Mouse (Mus musculus) cerebellum, adult 11-12 months (tissue): Measurements from ENCODE around the gene Tmem161a.
A peak's percentile ranks its signal among the peaks of the same experiment; 100 is the strongest.

Experiments used
- DNase-seq: peaks from one replicate; pipeline ENCODE4 v3.0.0; 2022

Gene Tmem161a

DNA sequence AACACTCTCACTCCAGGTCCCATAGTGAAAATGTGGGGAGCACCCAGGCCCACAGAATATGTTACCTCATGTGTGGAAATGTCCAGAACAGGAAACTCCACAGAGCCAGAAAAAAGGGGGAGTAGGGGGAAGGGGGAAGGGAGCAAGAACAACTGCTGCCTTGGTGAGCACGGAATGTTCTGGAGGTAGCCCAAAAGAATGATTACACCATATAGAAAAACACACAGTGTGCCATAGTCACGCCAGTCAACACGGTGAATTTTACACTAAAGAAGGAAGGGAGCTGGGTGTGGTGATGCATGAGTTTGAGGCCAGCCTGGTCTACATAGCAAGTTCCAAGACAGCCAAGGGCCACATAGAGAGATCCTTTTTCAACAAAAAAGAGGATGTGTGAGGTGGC is 8.8 kb upstream of the Tmem161a start:
- DNase-seq = no peak

DNA sequence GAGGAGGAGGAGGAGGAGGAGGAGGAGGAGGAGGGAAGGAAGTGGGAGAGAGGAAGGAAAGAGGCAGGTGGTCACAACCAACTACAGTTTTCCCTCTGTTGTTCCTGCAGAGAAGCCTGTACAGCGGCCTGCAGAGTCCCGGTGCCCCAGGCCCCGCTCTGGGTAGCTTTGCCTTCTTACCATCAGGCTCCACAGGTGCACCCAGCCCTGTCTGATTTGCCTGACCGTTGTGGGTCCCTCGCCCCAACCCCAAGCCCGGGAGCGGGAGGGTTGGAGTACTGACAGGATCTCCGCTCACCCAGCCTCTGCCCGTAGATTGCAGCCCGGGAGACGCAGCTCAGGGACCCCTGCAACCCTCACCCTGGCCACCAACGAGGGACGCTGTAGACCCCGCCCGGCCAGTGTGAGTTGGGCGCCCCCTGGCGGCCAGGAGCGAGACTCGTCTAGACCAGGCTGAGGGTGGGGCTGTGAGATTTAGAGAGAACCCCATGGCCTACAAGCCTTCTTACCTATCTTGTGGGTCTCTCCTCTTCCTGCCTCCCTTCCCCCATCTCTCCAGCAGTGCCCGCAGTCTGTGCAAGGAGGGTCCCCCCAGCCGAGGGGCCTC is 5.5 kb upstream of the Tmem161a start:
- peak; percentile 48 for DNase-seq

DNA sequence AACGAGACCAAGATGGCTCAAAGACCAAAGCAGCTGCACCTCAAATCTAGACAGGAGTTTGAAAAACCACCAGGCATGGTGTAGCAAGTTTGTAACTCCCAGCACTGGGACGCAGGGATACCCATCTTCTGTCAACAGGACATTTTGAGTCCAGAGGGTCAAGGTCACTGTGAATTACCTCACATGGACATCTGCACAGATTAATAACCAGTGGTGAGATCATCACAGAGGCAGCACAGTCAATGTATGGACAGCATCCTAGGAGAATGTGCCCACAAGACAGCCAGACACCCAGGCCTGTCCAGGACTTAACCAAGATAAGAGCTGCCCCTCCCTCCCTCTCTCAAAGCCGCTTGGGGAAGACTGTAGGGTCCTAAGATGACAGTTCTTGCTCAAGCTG is 2.0 kb upstream of the Tmem161a start:
- DNase-seq = no peak

DNA sequence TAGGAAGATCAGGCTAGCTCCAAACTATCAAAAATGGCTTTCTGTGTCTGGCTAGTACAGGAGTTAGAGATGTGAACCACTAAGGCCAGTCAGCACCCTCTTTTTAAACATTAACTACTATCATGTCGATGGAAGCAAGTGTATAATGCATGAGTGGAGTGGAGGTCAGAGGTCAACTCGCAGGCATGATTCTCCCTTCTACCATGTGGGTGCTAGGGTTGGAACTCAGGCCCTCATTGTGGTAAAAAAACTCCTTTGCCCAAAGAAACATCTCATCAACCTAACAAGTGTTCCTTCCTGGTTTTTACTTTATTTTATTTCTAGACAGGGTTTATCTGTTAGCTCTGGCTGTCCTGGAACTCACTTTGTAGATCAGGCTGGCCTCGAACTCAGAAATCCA is 1.4 kb upstream of the Tmem161a start:
- no peak for DNase-seq

DNA sequence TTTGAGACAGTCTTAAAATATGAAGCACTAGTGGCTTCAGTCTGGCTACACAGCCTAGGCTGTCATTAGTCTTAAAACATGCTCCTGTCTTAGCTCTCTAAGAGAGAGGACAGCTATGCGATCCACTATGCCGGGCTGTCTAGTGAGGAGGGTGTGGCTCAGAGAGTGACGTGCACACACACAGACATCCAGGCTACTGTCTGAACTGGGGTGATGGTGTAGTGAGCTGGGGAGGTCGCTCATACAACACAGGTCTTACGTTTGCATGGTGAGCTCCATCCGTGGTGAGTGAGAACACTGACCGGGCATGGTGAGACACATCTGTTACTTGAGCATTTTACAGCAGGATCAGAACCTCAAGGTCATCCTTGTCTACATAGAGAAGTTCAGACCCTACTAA is 916 bp upstream of the Tmem161a start:
- DNase-seq = peak; percentile 36

DNA sequence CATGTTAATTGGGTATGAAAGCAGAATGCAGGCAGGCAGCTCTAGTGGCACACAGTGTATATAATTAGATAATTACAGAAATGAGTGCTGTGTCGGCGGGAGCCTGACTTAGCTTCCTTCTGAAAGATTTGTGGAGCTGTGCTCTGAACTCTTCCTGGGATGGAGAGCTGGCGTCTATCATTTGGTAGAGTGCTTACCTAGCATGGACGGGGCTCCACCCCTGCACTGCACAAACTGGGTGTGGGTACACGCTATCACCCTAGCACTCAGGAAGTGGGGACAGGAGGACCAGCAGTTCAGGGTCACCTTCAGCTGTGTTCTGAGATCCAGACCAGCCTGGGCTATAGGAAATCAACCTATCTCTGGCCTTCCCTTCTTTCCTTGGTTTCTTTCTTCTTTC is 1.2 kb downstream of the Tmem161a start:
- no peak for DNase-seq

DNA sequence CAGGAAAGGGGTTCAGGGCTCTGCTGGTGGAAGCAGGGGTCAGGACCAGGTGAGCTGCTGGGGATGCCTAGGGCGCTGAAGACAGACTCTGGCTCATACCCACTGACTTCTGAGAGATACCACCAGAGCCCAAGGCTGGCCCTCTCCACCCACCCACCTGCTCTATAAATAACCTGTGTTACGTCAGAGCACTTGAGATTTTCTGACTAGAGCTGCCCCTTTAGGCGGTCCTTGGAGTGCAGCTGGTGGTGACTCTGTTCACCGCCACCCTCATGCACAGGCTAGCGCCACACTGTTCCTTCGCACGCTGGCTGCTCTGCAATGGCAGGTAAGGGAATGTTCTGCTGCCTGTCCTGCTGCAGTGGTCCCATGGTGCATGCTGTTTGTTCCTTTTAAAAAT is 1.9 kb downstream of the Tmem161a start:
- no peak for DNase-seq

DNA sequence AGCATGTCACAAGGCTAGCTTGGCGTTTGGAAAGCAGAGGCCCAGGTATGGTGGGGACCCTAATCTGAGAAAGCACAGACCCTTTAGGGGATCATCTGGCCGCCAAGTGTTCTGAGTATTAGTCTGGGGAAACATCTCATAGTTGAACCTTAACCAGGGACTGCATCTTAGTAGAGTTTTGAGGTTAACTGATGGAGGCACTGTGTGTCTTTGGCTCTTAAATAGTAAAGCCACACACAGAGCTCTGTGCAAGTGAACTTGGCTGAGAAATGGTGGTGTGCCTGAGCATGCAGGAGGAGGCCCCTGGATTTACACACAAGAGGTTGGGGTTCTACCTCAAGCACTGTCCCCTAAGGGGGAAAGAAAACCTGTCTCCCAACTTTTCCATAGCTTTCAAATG is 6.1 kb downstream of the Tmem161a start:
- no peak for DNase-seq

DNA sequence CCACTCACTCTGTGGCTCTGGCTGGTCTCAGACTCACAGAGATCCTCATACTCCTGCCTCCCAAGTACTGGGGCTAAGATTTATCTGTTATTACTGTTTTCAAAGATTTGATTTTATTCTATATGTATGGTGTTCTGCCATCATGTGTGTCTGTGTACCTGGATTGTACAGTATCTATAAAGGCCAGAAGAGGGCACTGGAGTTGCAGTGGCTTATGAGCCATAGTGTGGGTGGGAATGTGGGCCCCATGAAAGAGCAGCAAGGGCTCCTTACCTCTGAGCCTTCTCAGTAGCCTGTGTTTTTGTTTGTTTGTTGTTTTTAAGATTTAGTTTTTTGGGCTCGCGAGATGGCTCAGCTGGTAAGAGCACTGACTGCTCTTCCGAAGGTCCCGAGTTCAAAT is 6.9 kb downstream of the Tmem161a start:
- DNase-seq = no peak

DNA sequence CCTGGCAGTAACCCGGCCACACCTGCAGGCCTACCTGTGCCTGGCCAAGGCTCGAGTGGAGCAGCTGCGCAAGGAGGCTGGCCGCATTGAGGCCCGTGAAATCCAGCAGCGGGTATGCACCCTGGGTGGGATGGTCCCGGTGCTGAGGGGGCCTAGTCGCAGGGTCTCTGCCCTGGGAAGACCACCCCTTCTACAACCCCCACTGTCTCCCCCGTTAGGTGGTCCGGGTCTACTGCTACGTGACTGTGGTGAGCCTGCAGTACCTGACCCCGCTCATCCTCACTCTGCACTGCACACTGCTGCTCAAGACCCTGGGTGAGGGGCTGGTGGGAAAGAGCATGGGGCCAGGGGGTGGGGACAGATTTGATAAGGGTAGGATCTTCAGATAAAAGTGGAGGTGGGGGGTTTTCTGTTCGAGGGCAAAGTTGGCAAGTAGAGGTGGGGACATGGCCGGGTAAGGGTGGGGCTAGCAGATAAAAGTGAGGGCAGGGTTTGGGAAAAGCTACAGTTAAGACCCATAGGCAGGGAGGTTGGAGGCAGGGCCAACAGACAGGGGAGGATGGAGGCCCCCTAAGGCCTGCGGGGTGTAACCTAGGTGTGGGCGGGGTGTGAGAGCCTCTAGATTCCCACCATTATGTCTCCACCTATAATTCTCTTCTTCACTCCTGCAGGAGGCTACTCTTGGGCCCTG is 9.2 kb downstream of the Tmem161a start:
- no peak for DNase-seq

DNA sequence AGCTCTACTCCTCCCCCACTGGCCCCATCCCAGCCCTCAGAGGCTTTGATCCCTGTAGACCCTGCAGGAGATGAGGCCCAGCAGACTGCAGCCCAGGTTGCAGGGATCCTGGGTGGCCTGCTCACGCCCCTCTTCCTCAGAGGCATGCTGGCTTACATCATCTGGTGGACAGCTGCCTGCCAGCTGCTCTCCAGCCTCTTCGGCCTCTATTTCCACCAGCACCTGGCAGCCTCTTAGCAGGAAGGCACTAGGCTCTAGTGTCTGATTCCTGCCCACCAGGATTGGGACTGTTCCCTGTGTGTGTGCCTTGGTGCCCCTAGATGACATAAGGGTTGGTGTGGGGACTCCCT is 9.7 kb downstream of the Tmem161a start:
- no peak for DNase-seq

DNA sequence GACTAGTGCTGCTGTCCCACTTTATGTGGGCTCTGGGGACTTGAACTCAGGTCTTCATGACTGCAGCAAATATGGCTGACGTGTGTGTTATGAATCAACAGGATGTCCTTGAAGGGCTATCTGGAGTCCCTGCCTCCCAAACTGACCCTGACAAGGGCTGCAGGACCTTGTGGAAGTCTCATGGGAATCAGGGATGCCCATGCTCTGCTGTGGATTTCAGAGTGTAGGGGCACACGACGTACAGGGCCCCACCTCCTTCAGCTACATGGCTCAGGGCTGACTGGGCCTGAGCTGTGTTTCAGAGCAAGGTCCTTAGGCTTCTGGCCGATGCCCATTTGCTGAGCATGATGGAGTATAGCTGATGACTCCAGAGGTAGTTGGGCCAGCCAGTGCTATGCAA is 11.0 kb downstream of the Tmem161a start:
- no peak for DNase-seq

DNA sequence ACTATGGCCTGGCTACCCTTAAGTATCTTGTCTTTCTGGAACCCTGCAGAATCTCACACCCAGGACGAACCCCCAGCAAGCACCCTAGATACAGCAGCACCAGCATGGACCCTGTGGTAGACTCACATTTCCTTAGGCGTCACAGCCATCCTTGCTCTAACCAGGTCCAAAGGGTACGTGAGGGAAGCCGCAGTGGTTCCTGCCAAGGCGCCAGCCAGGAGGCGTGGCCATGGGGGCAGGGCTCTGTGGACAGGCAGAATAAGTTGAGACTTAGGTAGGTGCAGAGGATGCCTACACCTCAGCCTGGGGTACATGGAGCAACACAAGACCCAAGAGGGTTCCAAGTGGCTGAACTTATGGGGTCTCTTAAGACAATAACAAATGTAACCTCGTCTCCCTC is 16.6 kb downstream of the Tmem161a start:
- DNase-seq = no peak

DNA sequence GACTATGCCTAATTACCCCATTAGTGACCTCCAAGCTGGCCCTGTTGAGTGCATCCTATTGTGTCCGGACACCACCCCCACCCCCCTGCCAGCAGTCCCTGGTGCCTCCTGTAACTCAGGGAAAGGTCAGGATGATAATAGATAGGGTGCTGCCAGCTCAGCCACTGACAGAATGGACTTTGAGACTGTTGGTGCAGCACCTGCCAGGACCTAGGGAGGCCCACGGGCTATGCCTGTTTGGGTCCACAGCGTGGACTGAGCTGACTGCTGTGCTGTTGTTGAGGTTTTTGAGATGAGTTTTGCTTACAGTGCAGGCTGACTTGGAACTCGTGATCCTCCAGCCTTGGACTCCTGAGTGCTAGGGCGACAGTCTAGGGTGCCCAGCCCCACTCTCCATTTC is 21.1 kb downstream of the Tmem161a start:
- no peak for DNase-seq

DNA sequence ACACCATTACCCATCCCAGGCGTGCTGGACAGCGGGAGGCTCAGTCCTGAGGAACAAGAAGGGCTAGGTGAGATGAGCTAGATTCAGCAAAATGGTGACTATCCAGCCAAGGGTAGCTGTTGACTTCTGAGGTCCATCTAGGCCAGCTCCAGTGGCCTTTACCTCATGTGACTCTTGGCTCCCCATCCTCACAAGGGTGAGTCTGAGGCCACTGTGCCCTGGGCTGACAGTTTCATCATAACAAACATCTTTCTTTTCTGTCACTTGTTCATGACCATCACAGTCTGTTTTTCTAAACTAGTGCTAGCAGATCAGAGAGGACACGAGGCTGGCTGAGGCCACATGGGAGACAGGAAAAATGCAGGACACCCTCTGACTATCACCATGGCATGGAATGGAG is 22.0 kb downstream of the Tmem161a start:
- DNase-seq = no peak

DNA sequence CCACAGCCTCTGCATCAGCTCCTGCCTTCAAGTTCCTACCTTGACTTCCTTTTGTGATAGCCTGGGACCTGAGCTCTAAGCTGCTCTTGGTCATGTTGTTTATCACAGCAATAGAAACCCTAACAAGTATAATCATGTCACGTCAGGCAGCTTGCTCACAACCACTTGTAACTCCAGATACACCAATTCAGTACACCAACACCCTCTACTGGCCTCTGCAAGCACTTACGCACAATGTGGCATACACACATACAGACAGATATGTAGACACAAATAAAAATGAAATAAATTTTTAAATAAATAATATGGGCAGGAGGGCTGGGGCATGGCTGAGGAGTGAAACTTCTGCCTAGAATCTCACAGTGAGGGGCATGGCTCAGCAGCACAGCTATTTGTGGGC is 23.6 kb downstream of the Tmem161a start:
- no peak for DNase-seq

DNA sequence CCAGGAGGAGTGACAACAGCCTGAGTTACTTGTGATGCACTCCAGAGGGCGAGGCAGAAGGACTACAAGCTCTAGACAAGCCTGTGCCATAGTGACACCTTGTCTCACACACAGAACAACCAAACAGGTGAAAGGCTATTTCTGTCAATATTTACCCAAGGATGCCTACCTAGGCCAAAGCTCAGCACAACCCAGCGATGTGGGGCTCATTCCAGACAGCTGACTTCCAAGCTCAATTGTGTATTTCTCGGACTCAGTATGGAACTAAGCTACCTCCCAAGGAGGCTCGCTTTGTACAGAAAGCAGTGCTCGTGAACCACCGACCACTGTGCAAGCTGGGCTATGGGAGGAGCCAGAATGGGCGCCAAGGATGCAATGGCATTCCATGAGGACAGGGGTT is 25.4 kb downstream of the Tmem161a start:
- DNase-seq = no peak

DNA sequence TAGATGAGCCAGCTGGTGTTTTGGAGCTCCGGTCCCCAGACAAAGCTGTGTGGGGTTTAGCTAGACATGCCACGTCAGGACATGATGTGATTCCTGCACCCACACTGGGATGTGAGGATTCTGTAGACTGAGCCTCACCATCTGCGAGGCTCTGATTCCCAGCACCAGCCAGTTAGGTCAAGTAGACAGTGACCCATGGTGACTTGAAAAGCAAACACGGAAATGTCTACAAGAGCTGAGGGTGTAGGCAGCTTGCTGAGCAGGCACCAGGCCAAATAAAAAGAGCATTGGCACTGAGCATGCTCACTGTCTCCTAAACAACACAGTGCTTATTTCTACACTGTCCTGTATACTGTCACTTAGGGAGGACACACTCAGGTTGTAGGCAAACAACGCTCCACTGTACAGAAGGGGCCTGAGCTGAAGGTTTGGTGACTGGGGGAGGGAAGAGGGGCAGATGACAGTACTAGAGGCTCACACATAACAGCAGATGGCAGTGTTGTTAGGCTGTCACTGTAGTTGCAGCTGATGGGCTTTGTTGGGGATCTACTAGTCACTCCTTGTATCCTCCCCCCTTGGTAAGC is 28.0 kb downstream of the Tmem161a start:
- peak; percentile 77 for DNase-seq

DNA sequence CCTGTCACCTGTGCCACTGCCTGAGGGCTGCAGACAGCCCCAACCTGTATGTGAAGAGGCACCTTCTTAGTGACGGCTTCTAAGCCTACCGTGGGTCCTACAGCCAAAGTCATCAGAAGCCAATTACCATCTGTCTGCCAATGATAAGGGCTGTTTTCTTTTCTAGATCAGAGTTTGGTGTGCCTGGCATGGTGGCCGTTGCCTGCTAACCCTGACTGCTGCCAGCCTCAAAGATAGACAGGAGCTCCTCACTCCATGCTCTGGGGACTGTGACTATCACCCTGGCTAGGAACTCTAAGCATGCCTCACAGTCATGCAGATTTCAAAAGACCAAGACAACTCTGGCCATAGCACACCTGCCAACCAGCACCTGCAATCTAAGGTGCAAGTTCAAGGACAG is 29.3 kb downstream of the Tmem161a start:
- DNase-seq = no peak

DNA sequence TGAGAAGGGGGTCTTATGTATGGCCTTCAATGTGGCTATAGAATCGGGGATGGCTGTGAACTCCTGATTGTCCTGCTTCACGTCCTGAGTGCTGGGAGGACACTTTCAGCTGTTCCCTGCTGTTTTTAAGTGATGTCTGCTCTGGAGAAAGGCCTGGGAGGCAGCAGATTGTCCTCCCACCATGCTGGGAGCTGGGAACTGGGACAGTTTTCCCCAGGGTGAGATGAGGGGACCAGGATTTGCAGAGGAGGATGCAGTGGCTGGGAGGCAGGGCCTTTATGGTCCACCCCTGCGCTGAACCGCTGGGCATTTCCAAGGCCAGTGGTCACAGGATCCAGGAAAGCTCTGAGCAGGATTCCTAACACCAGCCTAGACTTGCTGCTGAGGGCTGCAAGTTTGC is 30.9 kb downstream of the Tmem161a start:
- DNase-seq = no peak

DNA sequence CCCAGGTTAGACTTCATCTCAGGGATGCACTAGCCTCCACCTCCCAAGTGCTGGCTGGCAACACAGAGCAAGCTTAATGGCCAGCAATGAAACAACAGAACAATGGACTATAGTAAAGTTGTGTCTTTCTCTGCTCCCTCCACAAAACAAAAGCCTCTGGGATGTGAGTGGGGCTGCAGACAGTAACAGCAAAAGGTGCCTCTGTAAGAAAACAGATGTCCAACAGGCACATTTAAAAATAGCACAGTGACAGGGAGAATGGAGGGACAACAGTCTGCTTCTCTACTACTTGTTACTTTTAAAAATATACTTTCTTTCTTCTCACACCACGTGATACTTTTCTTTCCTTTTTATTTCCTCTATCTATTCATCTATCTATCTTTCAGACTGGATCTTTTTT is 32.6 kb downstream of the Tmem161a start:
- no peak for DNase-seq

DNA sequence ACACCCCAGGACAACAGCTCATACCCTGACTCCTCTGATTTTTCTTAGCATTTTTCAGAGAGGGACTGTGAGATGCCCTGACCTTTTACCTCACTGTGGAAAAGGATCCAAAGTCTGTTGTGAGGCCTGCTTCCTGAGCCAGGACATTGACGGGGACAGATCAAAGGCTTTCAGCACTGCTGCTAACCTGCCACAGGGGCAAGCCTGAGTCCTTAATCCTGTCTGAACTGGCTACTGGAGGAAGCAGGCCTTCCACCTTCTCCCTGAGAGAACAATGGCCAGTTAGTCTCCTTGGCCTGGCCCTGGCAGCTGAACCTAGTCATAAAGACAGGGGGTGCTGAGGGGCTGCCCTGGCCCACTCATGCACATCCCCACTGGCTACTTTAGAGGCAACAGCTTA is 36.0 kb downstream of the Tmem161a start:
- no peak for DNase-seq

DNA sequence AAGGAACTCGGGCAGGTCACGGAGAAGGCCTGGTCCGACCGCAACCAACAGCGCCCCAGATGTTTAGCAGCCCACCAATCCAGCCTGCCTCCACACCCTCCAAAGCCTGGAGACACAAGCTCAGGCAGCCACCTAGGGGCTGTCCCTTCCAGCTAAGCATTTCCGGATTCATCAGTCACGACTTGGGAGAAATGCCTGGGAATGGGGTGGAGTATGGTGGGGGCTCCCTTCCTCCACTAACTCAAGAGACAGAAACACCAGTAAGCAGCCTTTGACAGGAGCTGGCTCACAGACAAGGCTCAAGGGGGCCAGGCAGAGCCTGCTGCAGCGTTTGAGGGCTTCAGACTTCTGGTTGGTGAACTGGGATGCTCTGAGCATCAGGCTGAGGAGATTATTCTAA is 38.4 kb downstream of the Tmem161a start:
- DNase-seq = peak; percentile 53

DNA sequence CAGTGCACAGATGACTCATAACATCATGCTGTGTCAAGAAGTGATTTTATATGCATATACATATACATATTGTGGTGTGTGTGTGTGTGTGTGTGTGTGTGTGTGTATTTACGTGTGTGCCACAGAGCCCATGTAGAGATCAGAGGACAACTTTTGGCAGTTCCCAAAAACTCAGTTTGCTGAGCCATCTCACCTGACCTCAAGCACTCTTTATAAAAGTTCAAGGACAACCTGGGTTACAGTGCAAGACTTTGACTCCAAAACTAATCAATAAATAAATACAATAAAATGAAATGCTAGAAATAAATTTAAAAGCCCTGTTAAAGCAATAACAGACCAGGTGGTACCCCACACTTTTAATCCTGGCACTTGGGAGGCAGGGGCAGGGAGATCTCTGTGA is 39.1 kb downstream of the Tmem161a start:
- no peak for DNase-seq

DNA sequence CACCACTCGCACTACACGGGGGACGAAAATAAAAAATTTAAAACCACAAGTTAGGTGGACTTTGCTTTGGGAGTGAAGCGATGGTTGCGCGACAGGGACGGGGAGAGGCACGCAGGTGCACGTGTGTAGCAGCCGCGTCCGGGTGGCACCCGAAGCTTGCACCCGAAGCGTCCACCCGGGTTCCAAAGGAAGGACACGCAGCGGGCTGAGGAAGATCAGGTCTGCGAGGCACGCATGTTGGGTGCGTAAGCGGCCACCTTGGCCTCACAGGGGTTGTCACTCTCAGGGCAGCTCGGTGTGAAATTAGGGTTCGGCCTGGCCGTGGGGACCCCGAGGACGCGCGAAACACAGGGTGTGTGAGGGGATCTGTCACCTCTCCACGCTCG is 39.6 kb downstream of the Tmem161a start:
- no peak for DNase-seq
